Mouse (Mus musculus): Measurements from ENCODE around the gene Nxph3.

GRCm38 (mm10) chr11:95487237-95487636, 27.1 kb downstream of the Nxph3 start:
- TF ChIP-seq CTCF (IDR thresholded peaks at IDR 0.05; ENCODE audit: borderline replicate concordance, control insufficient read depth, extremely low read depth, insufficient read depth, low read length, poor library complexity) (no peak), POLR2A (IDR thresholded peaks at IDR 0.05; ENCODE audit: control insufficient read depth, extremely low read depth, insufficient read depth, low read length, poor library complexity) (no peak)
